Mouse (Mus musculus) bone marrow macrophage, adult 2 months (primary cell): ENCODE measurements at regions not wholly inside any gene's neighbourhood (a gene's known extent, or its start where the extent isn't known, plus 50 kb on each side); places are given as distances from the start of the nearest gene placed in this dataset.

Source experiments
- H3K27ac ChIP-seq: 2 replicates; pipeline ENCODE4 v1.5.1; 2012; ENCODE audit warnings: low read depth, low read length; ENCODE audit not compliant: insufficient read depth
- H3K4me1 ChIP-seq: 2 replicates; pipeline ENCODE4 v1.6.1; 2012; ENCODE audit warnings: low read length; ENCODE audit not compliant: control insufficient read depth, insufficient read depth
- H3K4me3 ChIP-seq: 2 replicates; pipeline ENCODE4 v1.5.1; 2012; ENCODE audit warnings: mild to moderate bottlenecking, low read length, moderate library complexity; ENCODE audit not compliant: insufficient read depth
- CTCF ChIP-seq: IDR thresholded peaks from 2 replicates; pipeline ENCODE4 v1.5.1; 2012; ENCODE audit warnings: low read depth, mild to moderate bottlenecking, low read length, moderate library complexity
- POLR2A ChIP-seq: IDR thresholded peaks from 2 replicates; pipeline ENCODE4 v1.6.1; 2012; ENCODE audit warnings: mild to moderate bottlenecking, low read depth, low read length, borderline replicate concordance

GRCm38 (mm10) chr10:24357636-24358035 is 134.3 kb downstream of the Moxd1 start:
- no peak overlapping the region for H3K27ac ChIP-seq
- TF ChIP-seq CTCF, result no peak
- no peak for TF ChIP-seq POLR2A
- no peaks in the 10 kb centered on the region for H3K4me1 ChIP-seq
- no peak overlapping the region for H3K4me3 ChIP-seq

GRCm38 (mm10) chr10:24361424-24361823 is 138.1 kb downstream of the Moxd1 start:
- TF ChIP-seq CTCF, result no peak
- no peaks in the 10 kb centered on the region for H3K4me1 ChIP-seq
- H3K4me3 ChIP-seq, result no peak overlapping the region
- no peak overlapping the region for H3K27ac ChIP-seq

GRCm38 (mm10) chr10:24365369-24365768 is 142.1 kb downstream of the Moxd1 start:
- Histone ChIP-seq H3K27ac (no peak overlapping the region), H3K4me1 (no peaks in the 10 kb centered on the region; the same call in 1 of the 2 replicates), H3K4me3 (no peak overlapping the region)
- TF ChIP-seq POLR2A, result no peak
- no peak for TF ChIP-seq CTCF

- no peaks in the 10 kb centered on the region; the same call in 1 of the 2 replicates for H3K4me1 ChIP-seq
- H3K4me3 ChIP-seq, result no peak overlapping the region
- H3K27ac ChIP-seq, result no peak overlapping the region
- no peak for TF ChIP-seq CTCF
- TF ChIP-seq POLR2A, result no peak
Measured at GRCm38 (mm10) chr10:24367010-24367409, 143.7 kb downstream of the Moxd1 start.

- Histone ChIP-seq H3K27ac (no peak overlapping the region), H3K4me3 (no peak overlapping the region), H3K4me1 (no peaks in the 10 kb centered on the region)
- TF ChIP-seq CTCF (no peak), POLR2A (no peak)
Measured at GRCm38 (mm10) chr10:24373957-24374356, 150.6 kb downstream of the Moxd1 start.

- no peak overlapping the region for H3K4me3 ChIP-seq
- TF ChIP-seq CTCF (no peak), POLR2A (no peak)
- no peak overlapping the region for H3K27ac ChIP-seq
- no peaks in the 10 kb centered on the region for H3K4me1 ChIP-seq
Measured at GRCm38 (mm10) chr10:24379291-24379690, 156.0 kb downstream of the Moxd1 start.

GRCm38 (mm10) chr10:24380478-24381273 is 157.4 kb downstream of the Moxd1 start:
- Histone ChIP-seq H3K4me1 (no peaks in the 10 kb centered on the region), H3K27ac (no peak overlapping the region), H3K4me3 (no peak overlapping the region)
- TF ChIP-seq POLR2A, result no peak
- TF ChIP-seq CTCF, result no peak

GRCm38 (mm10) chr10:24381917-24382316 is 158.6 kb downstream of the Moxd1 start:
- Histone ChIP-seq H3K27ac (no peak overlapping the region), H3K4me3 (no peak overlapping the region)
- TF ChIP-seq POLR2A (no peak), CTCF (peak; percentile 77)

GRCm38 (mm10) chr10:24384061-24384460 is 160.7 kb downstream of the Moxd1 start:
- no peaks in the 10 kb centered on the region for H3K4me1 ChIP-seq
- H3K4me3 ChIP-seq, result no peak overlapping the region
- TF ChIP-seq CTCF, result no peak
- no peak for TF ChIP-seq POLR2A
- H3K27ac ChIP-seq, result no peak overlapping the region

More at GRCm38 (mm10) chr10:24381917-24382316, 158.6 kb downstream of the Moxd1 start:
- no peaks in the 10 kb centered on the region for H3K4me1 ChIP-seq

- TF ChIP-seq CTCF (no peak), POLR2A (no peak)
- H3K27ac ChIP-seq, result no peak overlapping the region
- no peaks in the 10 kb centered on the region for H3K4me1 ChIP-seq
- H3K4me3 ChIP-seq, result no peak overlapping the region
Measured at GRCm38 (mm10) chr10:24388229-24388628, 164.9 kb downstream of the Moxd1 start.

GRCm38 (mm10) chr10:24391039-24391438 is 167.7 kb downstream of the Moxd1 start:
- H3K4me3 ChIP-seq, result no peak overlapping the region
- H3K27ac ChIP-seq, result no peak overlapping the region
- H3K4me1 ChIP-seq, result no peaks in the 10 kb centered on the region
- TF ChIP-seq POLR2A (no peak), CTCF (no peak)
